Mouse (Mus musculus) adrenal gland (tissue): Measurements from ENCODE around the gene Fgfr2.

Experiments used
- intact Hi-C: fragments of 180-260 bp; cut with DNase I; formaldehyde crosslinking; loops from one replicate; pipeline ENCODE4 v1.15.1; 2025

The Fgfr2 gene

DNA sequence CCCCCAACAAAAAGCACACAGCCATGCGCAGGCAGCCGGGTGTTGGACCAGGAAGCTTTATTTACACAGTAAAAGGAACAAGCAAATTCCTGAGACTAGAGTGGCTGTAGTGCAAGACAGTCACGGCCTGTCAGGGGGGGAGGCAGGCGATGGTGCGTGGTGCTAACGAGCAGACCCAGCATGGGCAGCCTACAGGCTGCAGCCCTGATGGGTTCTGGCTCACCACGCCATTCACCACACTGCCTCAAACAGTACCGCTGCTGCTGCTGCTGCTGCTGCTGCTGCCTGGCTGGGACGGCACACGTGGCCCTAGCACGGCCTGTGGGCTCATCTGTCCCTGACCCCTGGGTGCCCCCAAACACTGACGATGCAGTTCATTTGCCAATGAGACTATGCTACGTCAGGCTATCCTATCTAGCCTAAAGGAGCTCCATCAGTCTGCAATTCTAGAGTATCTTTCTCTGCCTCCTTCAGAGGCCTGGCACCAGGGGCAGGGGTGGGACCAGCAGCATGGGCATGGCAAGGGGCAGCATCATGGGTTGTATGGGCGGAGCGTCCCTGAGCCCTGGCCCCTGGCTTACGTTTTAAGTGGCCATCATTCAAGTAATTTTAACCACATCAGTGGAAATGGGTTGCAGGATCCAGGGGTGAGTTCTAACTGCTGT lies 411.0 kb downstream of the Fgfr2 start:
- intact Hi-C loops = no loop called here

DNA sequence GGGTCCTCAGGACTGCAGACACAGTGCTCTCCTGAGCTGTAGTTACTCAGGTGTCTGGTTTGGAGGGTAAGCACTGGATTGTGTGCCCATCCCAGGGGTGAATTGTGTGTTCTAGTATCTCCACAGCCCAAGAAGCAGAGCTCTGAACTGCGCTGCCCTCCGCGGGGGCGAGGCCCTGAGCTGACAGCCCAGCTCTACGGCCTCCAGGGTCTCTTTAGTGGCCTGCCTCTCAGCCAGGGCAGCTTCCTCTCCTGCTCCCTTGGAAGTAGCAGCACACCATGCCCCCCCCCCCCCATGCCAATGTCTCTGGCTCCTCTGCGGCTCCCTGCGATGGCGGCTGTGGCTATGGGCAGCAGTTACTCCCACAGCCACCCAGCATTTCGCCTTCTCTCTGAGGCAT lies 411.6 kb downstream of the Fgfr2 start:
- intact Hi-C loops = no loop called here

DNA sequence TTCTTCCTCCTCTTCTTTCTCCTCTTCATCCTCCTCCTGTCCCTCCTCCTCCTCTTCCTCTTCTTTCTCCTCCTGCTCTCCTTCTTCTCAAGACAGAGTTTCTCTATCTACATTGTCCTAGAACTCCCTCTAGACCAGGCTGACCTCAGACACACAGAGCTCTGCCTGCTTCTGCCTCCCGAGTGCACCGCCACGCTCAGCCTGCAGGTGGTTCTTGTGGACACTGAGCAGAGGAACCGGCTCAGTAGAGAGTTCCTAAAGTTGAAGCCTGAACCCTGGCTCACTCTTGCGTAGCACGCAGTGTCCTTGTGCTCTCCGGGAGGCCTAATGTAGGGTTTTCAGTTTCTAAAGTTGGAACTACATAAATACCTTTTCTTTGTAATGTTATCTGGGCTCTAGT lies 418.0 kb downstream of the Fgfr2 start:
- intact Hi-C loops = no loop called here

DNA sequence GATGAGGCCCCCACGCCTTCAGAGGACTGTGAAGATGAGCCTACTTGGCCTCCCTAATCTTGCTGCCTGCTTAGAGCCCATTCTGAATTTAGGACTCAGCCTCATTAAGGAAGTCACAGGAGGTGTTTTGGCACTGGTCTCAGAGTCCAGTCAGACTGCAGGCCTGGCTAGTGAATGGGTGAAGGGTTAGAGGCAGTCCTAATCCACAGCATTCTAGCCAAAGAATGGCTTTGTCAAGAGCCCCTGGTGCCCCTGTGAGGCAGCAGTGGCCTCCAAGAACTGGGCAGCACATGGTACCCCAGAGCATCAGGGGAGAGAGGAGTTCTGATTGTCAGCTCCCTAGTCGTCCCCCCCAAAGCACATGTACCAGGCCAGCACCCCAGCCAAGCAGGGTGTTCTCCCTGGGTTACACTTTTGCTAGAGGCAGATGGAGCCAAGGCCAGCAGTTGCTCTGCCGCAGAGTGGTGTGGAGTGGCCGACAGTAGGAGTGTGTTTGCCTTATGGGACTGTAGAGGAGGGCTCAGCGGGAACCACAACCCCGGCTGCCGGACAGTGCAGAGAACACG lies 418.8 kb downstream of the Fgfr2 start:
- intact Hi-C loops = no loop called here

GRCm38 (mm10) chr7:132703515-132704309 lies 419.4 kb downstream of the Fgfr2 start:
- intact Hi-C loops = no loop called here

DNA sequence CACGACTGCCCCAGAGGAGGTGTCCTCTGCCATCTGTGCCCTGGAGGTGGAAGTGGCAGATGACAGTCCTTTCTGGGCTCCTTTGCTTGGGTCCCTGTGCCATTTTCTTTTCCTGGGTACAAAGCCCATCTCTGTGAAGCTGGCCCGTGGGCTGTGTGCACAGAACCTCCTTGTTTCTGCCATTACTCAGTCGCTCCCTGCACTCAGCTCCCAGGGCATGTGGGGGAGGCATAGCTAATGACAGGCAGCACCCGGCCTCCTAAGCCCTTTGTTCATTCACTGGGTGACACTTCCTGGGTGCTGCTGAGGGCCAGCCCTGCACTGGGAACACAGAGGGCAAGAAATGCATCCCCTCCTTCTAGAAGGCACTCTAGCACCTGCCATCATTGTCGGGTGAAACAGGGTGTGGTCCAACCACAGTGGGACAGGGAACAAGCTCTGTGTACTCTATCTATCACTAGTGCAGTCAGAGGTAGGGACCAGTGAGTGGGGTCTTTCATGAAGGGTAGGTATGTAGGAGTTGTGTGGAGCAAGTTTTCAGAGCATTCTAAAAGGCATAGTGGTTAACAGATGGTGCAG lies 420.6 kb downstream of the Fgfr2 start:
- intact Hi-C loops = no loop called here

DNA sequence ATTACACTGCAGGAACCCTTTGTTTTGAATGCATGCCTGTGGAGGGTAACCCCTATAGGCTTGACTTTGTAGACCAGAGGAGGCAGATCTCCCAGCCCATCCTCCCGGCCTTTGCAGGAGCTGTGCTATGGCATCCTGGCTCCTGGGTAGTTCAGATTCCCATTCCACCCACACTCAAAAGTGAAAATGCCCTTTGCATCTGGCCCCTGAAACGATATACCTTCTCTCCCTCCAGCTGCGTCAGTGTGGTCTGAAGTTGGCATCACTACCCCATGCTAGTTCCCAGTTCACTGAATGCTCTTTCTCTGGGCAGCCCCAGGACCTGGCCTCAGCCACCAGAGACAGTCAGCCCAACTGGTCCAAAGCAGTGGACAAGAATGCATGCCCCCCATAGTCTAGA lies 421.1 kb downstream of the Fgfr2 start:
- intact Hi-C loops = no loop called here

DNA sequence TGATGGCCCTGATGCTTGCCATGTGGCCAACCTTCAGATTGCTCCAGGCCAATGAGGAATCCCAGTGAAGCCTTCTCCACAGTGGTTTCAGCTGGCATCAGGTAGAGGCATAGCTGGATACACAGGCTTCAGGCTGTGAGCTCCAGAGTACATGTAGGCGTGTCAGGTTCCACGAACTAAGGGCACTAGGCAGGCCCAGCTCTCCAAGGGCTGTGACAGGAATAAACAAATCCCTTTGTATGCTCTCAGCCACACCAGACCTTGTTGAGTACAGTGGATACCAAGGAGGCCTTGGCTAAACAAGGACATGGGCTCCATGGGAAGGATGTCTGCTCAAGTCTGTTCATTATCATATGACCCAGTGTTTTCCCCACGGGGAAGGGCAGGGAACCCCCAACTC lies 421.7 kb downstream of the Fgfr2 start:
- intact Hi-C loops = no loop called here

DNA sequence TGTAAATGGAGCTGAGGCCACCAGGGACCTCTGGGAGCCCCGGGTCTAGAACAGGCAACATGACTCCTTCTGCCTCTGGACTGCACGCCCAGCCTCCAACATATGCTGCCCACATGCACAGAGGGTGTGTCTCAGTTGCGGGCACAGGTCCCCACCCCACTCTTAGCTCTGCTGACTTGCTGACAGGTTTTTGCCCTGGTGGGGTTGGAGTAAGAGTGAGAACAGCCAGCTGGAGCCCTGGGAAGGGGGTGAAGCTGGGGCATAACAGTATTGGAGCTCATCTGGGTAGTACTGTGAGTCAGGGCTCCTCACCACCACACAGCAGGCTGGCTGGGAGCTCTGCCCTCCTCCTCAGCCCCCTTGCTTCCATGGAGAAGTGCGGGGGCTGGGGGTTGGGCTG lies 423.0 kb downstream of the Fgfr2 start:
- intact Hi-C loops = no loop called here

DNA sequence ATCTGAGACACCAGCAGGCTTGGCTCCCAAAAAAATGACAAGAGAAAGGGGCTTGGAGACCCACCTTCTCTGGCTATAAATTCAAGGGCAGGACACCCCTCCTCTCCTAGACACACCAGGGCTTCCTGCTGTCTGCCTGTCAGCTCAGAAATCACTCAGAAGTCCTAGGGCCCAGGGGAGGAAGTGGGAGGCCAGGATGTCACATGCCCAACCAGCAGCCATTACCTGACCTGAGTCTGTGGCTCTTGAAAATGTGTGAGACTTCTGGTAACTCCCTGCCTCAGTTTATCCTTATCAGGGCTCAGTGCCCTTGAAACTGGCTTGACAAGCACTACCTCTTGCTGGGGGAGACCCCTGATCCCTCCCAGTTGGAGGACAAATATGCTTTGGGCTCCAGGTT lies 423.5 kb downstream of the Fgfr2 start:
- intact Hi-C loops = no loop called here

DNA sequence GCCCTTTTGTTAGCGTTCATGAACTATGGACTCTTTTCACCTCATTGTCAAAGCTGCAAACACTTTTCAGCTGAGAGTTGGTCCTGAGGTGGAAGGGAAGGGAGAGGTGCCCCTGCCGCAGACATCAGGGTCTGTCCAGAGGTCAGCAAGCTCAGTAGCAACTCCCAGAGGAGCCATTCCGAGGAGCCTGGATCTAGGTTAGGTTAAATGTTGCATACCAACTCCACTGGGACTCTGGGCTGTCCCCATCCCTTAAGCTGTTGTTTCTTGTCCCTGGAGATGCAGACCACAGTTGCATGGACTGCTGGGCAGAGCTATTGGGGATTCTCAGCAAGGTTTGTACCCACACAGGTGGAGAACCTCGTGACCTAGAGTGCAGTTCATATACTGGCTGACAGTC lies 424.0 kb downstream of the Fgfr2 start:
- intact Hi-C loops = no loop called here

GRCm38 (mm10) chr7:132698737-132699136 lies 424.4 kb downstream of the Fgfr2 start:
- intact Hi-C loops = no loop called here

GRCm38 (mm10) chr7:132697258-132697796 lies 425.8 kb downstream of the Fgfr2 start:
- intact Hi-C loops = no loop called here

DNA sequence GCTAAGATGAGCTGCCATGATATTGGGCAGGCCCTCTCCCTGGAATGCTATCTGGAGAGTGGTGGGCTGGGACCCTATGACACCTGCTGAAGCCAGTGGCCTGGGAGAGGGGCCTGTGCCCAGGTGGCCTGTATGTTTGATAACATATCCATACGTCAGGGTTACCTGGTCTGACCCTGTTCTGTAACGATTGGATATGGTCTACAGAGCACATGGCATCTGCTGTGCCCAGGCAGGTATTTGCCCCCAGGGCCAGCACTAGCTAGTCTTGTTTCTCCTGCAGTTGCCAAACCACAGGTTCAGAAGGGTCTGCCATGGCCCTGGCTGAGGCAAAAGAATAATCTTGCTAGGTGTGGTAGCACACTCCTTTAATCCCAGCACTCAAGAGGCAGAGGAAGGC lies 429.6 kb downstream of the Fgfr2 start:
- intact Hi-C loops = no loop called here

DNA sequence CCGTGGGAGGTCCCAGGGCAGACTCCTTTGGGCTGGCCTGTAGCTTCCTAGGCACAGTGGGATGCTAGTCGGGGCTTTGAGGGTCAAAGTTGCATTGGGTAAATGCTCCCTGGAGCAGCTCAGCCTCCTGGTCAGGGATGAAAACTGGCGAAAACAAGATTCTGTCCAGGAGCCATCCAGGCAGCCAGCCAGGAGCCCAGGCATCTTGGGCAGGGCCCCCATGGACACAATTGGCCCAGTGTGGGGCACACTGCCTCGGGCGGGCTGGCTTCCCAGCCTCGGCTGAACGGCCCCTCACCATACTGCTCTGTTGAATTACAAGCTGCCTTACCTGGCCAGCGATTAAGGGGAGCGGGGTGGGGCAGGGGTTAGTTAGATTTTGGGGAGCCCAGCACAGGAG lies 430.4 kb downstream of the Fgfr2 start:
- intact Hi-C loops = no loop called here

DNA sequence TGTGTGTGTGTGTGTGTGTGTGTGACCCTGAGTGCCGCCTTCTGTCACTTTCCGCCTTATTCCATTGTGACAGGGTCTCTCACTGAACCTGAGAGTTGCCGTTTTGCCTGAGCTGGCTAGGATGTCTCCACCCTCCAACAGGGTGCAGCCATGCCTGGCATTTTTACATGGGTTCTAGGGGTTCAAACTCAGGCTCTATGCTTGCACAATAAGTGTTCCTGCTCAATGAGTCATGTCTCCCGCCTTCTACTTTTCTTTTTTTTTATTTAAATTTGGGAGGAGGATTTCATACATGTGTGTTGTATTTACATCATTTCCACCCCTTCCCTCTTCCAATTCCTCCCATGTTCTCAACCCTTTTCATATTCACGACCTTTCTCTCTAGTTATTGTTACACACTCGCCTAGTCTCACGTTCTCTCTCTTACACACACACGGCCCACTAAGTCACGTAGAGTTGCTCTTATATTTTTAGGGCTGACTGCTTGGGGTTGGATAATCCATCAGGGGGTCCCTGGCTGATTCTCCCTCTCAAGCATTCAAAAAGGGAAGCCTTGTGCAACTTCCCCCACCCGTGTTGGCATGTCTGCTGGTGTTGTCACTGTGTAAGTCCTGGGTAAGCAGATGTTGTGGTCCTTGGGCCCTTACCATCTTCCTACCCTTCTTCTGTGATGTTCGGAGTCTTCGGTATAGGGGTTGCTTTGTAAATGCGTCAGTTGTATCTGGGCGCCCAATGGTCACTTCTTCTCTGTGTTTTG lies 432.3 kb downstream of the Fgfr2 start:
- intact Hi-C loops = no loop called here

DNA sequence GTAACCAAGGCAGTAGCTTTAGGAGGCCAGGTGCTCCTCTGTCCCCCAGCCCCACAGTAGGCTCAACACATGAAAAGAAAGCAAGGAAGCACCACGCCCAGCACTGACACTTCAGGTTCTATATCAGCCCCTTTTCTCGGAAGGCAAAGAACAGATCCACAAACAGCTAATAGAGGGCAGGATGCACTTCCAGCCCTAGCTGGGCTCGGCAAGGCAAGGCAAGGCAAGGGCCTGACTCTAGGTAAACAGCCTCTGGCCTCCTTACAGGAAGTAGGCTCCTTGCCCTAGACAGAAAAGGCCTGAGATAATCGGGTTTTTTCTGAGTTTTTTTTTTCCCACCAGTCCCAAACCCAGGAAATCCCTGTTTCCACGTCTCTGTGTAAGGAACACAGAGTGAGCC lies 433.4 kb downstream of the Fgfr2 start:
- intact Hi-C loops = no loop called here

- intact Hi-C loops = no loop called here
Observed at GRCm38 (mm10) chr7:132688721-132689120, 434.4 kb downstream of the Fgfr2 start.

- intact Hi-C loops = no loop called here
Observed at GRCm38 (mm10) chr7:132687897-132688296, 435.3 kb downstream of the Fgfr2 start.

- intact Hi-C loops = no loop called here
Observed at GRCm38 (mm10) chr7:132686515-132686914, 436.6 kb downstream of the Fgfr2 start.

DNA sequence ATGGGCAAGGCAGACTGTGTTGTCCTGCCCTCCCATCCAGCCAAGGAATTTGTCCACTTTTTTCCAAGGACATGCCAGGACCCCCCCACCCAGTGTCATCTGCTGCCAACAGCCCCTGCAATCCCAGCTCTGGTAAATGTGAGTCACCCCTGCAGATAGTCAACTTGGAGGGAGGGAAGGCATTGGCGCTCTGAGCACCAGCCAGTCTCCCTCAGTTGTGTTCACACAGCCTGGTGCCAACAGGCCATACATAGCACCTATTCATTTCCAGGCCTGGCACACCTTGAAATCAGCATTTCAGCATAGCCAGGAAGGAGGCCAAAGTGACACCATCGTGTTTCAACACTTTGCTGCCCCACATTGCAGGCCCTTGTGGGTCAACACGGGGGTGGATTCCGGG lies 439.2 kb downstream of the Fgfr2 start:
- intact Hi-C loops = no loop called here
